Mouse (Mus musculus) layer of hippocampus, postnatal 10 days (tissue): Measurements from ENCODE around the gene Hadhb. TPM values are rescaled to one million over a fixed set of nuclear protein-coding genes. Genes with fewer than 3 reads are reported as not detected.

Experiments used
- DNase-seq, 2 experiments: peaks; one replicate each; pipeline ENCODE4 v3.0.0; 2021; ENCODE audit warnings: low spot score in 2 of 2
- long read RNA-seq: library from polyadenylated mRNA; stranded (forward); transcript quantifications from one replicate; pipeline ENCODE4 v2.0.0, GENCODE M21; 2023
- total RNA-seq, 2 experiments: library from RNA; stranded (reverse); gene quantifications; 2 replicates each; pipeline ENCODE4 v1.2.3; 2021

Hadhb gene
- total RNA-seq: 10 to 100 TPM; 68.6 to 75.7 TPM
- long read RNA-seq, transcript Hadhb-203 (16 exons, 2,048 nt): minor isoform, 24 of 111 reads
- long read RNA-seq, transcript Hadhb-201 (16 exons, 2,033 nt): major isoform, 75 of 111 reads
- long read RNA-seq, partial matches to known transcripts: 6 of 111 reads
- long read RNA-seq, other reads (novel, unspliced or antisense): 5 of 111 reads

- DNase-seq: peak; percentile 94 to 96
Measured at GRCm38 (mm10) chr5:30154474-30155394, at the start of gene Hadhb, which contains the start of gene Hadha. Gene Hadhb (plus strand): TSS chr5:30155248. Gene Hadha (minus strand): TSS chr5:30155162.

- DNase-seq: peak; percentile 53 to 68
Measured at GRCm38 (mm10) chr5:30105668-30106300, 49.3 kb upstream of the Hadhb start, which contains the start of gene 3110082J24Rik. Gene 3110082J24Rik (minus strand): TSS chr5:30106086.

GRCm38 (mm10) chr5:30106756-30107155, 48.3 kb upstream of the Hadhb start:
- DNase-seq: no peak

- DNase-seq: no peak
Measured at GRCm38 (mm10) chr5:30107186-30107585, 47.9 kb upstream of the Hadhb start.

- DNase-seq: no peak
Measured at GRCm38 (mm10) chr5:30107611-30108041, 47.4 kb upstream of the Hadhb start.

GRCm38 (mm10) chr5:30108233-30108632, 46.8 kb upstream of the Hadhb start:
- no peak for DNase-seq

- DNase-seq: no peak
Measured at GRCm38 (mm10) chr5:30109899-30110298, 45.1 kb upstream of the Hadhb start.

- no peak for DNase-seq
Measured at GRCm38 (mm10) chr5:30110371-30111060, 44.5 kb upstream of the Hadhb start.

GRCm38 (mm10) chr5:30111126-30111525, 43.9 kb upstream of the Hadhb start:
- peak; percentile 75 to 79 for DNase-seq

- no peak for DNase-seq
Measured at GRCm38 (mm10) chr5:30111771-30112170, 43.3 kb upstream of the Hadhb start.

- DNase-seq: no peak
Measured at GRCm38 (mm10) chr5:30112533-30113068, 42.4 kb upstream of the Hadhb start.

- DNase-seq: peak; percentile 85 to 88
Measured at GRCm38 (mm10) chr5:30113881-30114760, 40.9 kb upstream of the Hadhb start.

GRCm38 (mm10) chr5:30114761-30115140, 40.3 kb upstream of the Hadhb start:
- no peak for DNase-seq

- DNase-seq: no peak
Measured at GRCm38 (mm10) chr5:30115718-30116117, 39.3 kb upstream of the Hadhb start.

GRCm38 (mm10) chr5:30118018-30118417, 37.0 kb upstream of the Hadhb start:
- no peak for DNase-seq

GRCm38 (mm10) chr5:30119163-30119562, 35.9 kb upstream of the Hadhb start:
- DNase-seq: no peak

- no peak for DNase-seq
Measured at GRCm38 (mm10) chr5:30120106-30120505, 34.9 kb upstream of the Hadhb start.

- no peak for DNase-seq
Measured at GRCm38 (mm10) chr5:30122481-30122880, 32.6 kb upstream of the Hadhb start.

GRCm38 (mm10) chr5:30125587-30125986, 29.5 kb upstream of the Hadhb start:
- DNase-seq: no peak

- DNase-seq: no peak
Measured at GRCm38 (mm10) chr5:30126756-30127155, 28.3 kb upstream of the Hadhb start.
